Mouse (Mus musculus) E14TG2a.4 (cell line): ENCODE measurements at regions not wholly inside any gene's neighbourhood (a gene's known extent, or its start where the extent isn't known, plus 50 kb on each side); places are given as distances from the start of the nearest gene placed in this dataset.

ENCODE experiments used
- CTCF ChIP-seq: conservative IDR thresholded peaks from 2 replicates; pipeline ENCODE4 v1.5.1; 2014; ENCODE audit warnings: low read length
- NANOG ChIP-seq: IDR thresholded peaks from 2 replicates; pipeline ENCODE4 v1.6.1; 2014; ENCODE audit warnings: borderline replicate concordance, low read length, mixed read lengths
- POU5F1 ChIP-seq: IDR thresholded peaks from 2 replicates; pipeline ENCODE4 v1.6.1; 2014; ENCODE audit warnings: low read length, borderline replicate concordance

DNA sequence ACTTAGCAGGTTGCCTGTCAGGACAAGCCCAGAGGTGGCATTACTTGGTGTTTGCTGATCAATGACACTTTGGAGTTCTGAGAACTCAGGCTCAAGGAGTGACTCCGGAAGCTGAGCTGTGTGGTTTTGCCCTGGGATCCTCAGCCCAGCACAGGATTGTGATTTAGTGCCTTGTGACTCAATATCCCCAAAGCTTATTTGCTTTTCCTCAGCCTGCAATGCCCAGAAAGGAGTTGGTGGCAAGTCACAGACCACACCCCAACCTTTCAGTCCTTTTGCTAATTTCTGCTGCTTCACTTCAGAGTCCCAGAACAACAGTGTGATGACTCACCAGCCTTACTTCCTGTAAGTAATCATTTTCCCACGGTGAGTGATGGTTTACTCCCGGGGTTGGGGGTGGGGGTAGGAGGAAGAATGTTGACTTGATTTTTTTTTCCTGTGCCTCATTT is 198.5 kb upstream of the Marcks start:
- TF ChIP-seq CTCF (no peak), POU5F1 (no peak), NANOG (no peak)
